Mouse (Mus musculus) c-Kit-negative CD71-positive TER-119-positive erythroid progenitor cells, embryonic 14.5 days (primary cell): ENCODE results near the gene Il17ra.

Experiments used
- DNase-seq: peaks from one replicate; pipeline ENCODE4 v3.0.0-alpha.2; 2013; ENCODE audit warnings: low read depth, low spot score

Il17ra gene

GRCm38 (mm10) chr6:120470666-120471065, 7.6 kb downstream of the Il17ra start:
- DNase-seq: no peak

GRCm38 (mm10) chr6:120471991-120472441, 9.0 kb downstream of the Il17ra start:
- no peak for DNase-seq

GRCm38 (mm10) chr6:120472455-120473140, 9.6 kb downstream of the Il17ra start:
- no peak for DNase-seq

- DNase-seq: no peak
These were observed 10.4 kb downstream of the Il17ra start for GRCm38 (mm10) chr6:120473427-120473826.

- no peak for DNase-seq
These were observed 12.2 kb downstream of the Il17ra start for GRCm38 (mm10) chr6:120475288-120475687.

- no peak for DNase-seq
These were observed 16.3 kb downstream of the Il17ra start for GRCm38 (mm10) chr6:120479302-120479701.

- DNase-seq: no peak
These were observed 17.3 kb downstream of the Il17ra start for GRCm38 (mm10) chr6:120480361-120480760.

- DNase-seq: no peak
These were observed 18.5 kb downstream of the Il17ra start for GRCm38 (mm10) chr6:120481538-120481937.

- no peak for DNase-seq
These were observed 19.0 kb downstream of the Il17ra start for GRCm38 (mm10) chr6:120482021-120482420.

GRCm38 (mm10) chr6:120482756-120483155, 19.7 kb downstream of the Il17ra start:
- no peak for DNase-seq

- no peak for DNase-seq
These were observed 20.2 kb downstream of the Il17ra start for GRCm38 (mm10) chr6:120483211-120483626.

- no peak for DNase-seq
These were observed 22.0 kb downstream of the Il17ra start for GRCm38 (mm10) chr6:120485038-120485437.

- no peak for DNase-seq
These were observed 23.0 kb downstream of the Il17ra start for GRCm38 (mm10) chr6:120486051-120486510.

GRCm38 (mm10) chr6:120488647-120489046, 25.6 kb downstream of the Il17ra start:
- DNase-seq: no peak

- DNase-seq: no peak
These were observed 26.4 kb downstream of the Il17ra start for GRCm38 (mm10) chr6:120489461-120489860.

GRCm38 (mm10) chr6:120491064-120491463, 28.0 kb downstream of the Il17ra start:
- no peak for DNase-seq

GRCm38 (mm10) chr6:120491862-120492498, 28.9 kb downstream of the Il17ra start:
- no peak for DNase-seq

- DNase-seq: no peak
These were observed 29.7 kb downstream of the Il17ra start for GRCm38 (mm10) chr6:120492499-120493373.

GRCm38 (mm10) chr6:120493374-120494181, 30.5 kb downstream of the Il17ra start, which contains the start of gene Tmem121b:
Gene Tmem121b, minus strand, starts transcription at chr6:120493807.
- no peak for DNase-seq

GRCm38 (mm10) chr6:120496544-120496943, 33.5 kb downstream of the Il17ra start:
- DNase-seq: no peak

- DNase-seq: no peak
These were observed 41.0 kb downstream of the Il17ra start for GRCm38 (mm10) chr6:120504051-120504450.
